Mouse (Mus musculus): Measurements from ENCODE around the gene Has3. TPM values are rescaled to one million over a fixed set of nuclear protein-coding genes. Genes with fewer than 3 reads are reported as not detected.
A peak's percentile ranks its signal among the peaks of the same experiment; 100 is the strongest.

Gene Has3
- polyA plus RNA-seq, 1 experiment from 2014 or later: 0.28 TPM

- Histone ChIP-seq H3K27ac (ENCODE audit: low read depth, low read length) (peak within 1 kb of the TSS; percentile 94), H3K4me1 (ENCODE audit: control insufficient read depth, insufficient read depth, low read length) (0 out of 2 replicates have a peak, but pooled peaks cover 5% of the 10 kb centered on the region), H3K27me3 (ENCODE audit: control insufficient read depth, insufficient read depth, low read length) (no peaks in the 10 kb centered on the region), H3K4me3 (ENCODE audit: low read depth, low read length) (peak within 1 kb of the TSS; percentile 96), H3K4me2 (ENCODE audit: low read depth) (peak within 1 kb of the TSS; percentile 72), H3K9me3 (ENCODE audit: control insufficient read depth, low read length) (no peaks in the 10 kb centered on the region), H3K9ac (ENCODE audit: low read length) (peak within 1 kb of the TSS; percentile 98), H3K36me3 (ENCODE audit: control insufficient read depth, insufficient read depth, low read length) (no peaks in the 10 kb centered on the region; the same call in none of the 2 replicates)
- 1% methylated on average over 59 of the region's 63 CpGs for WGBS
- ATAC-seq (ENCODE audit: insufficient read depth, low FRiP score, low TSS enrichment) (peak; percentile 94), DNase-seq (ENCODE audit: low spot score) (peak; percentile 93)
Observed at GRCm38 (mm10) chr8:106893481-106894156, 23.6 kb downstream of the Has3 start, which contains the start of gene Utp4. Gene Utp4, plus strand, starts transcription at chr8:106893636.

- Histone ChIP-seq H3K9me3 (ENCODE audit: control insufficient read depth, low read length) (no peaks in the 10 kb centered on the region), H3K36me3 (ENCODE audit: control insufficient read depth, insufficient read depth, low read length) (peaks cover 4% of the 10 kb centered on the region), H3K4me3 (ENCODE audit: low read depth, low read length) (no peak overlapping the region), H3K4me1 (ENCODE audit: control insufficient read depth, insufficient read depth, low read length) (no peaks in the 10 kb centered on the region), H3K27me3 (ENCODE audit: control insufficient read depth, insufficient read depth, low read length) (no peaks in the 10 kb centered on the region), H3K9ac (ENCODE audit: low read length) (no peak overlapping the region), H3K27ac (ENCODE audit: low read depth, low read length) (no peak overlapping the region), H3K4me2 (ENCODE audit: low read depth) (no peak overlapping the region)
- WGBS: 83% methylated on average over 5 of the region's 5 CpGs
- DNase-seq (ENCODE audit: low spot score) (no peak), ATAC-seq (ENCODE audit: insufficient read depth, low FRiP score, low TSS enrichment) (no peak)
Observed at GRCm38 (mm10) chr8:106899473-106899872, 29.4 kb downstream of the Has3 start.

GRCm38 (mm10) chr8:106905727-106906480 is 35.9 kb downstream of the Has3 start:
- H3K4me3 ChIP-seq (ENCODE audit: low read depth, low read length): no peak overlapping the region
- H3K9me3 ChIP-seq (ENCODE audit: control insufficient read depth, low read length): no peaks in the 10 kb centered on the region
- H3K4me1 ChIP-seq (ENCODE audit: control insufficient read depth, insufficient read depth, low read length): no peaks in the 10 kb centered on the region
- H3K9ac ChIP-seq (ENCODE audit: low read length): no peak overlapping the region
- no peak for ATAC-seq (ENCODE audit: insufficient read depth, low FRiP score, low TSS enrichment)
- no peak overlapping the region for H3K4me2 ChIP-seq (ENCODE audit: low read depth)
- H3K27ac ChIP-seq (ENCODE audit: low read depth, low read length): no peak overlapping the region
- no peaks in the 10 kb centered on the region for H3K27me3 ChIP-seq (ENCODE audit: control insufficient read depth, insufficient read depth, low read length)
- peaks cover 19% of the 10 kb centered on the region for H3K36me3 ChIP-seq (ENCODE audit: control insufficient read depth, insufficient read depth, low read length)
- DNase-seq (ENCODE audit: low spot score): peak; percentile 45
- WGBS: 94% methylated on average over 17 of the region's 17 CpGs

- no peak overlapping the region for H3K9ac ChIP-seq (ENCODE audit: low read length)
- H3K36me3 ChIP-seq (ENCODE audit: control insufficient read depth, insufficient read depth, low read length): peaks cover 21% of the 10 kb centered on the region
- H3K4me1 ChIP-seq (ENCODE audit: control insufficient read depth, insufficient read depth, low read length): no peaks in the 10 kb centered on the region
- no peak for DNase-seq (ENCODE audit: low spot score)
- no peak overlapping the region for H3K27ac ChIP-seq (ENCODE audit: low read depth, low read length)
- no peaks in the 10 kb centered on the region for H3K9me3 ChIP-seq (ENCODE audit: control insufficient read depth, low read length)
- H3K27me3 ChIP-seq (ENCODE audit: control insufficient read depth, insufficient read depth, low read length): no peaks in the 10 kb centered on the region
- 90% methylated on average over 6 of the region's 6 CpGs for WGBS
- H3K4me2 ChIP-seq (ENCODE audit: low read depth): no peak overlapping the region
- H3K4me3 ChIP-seq (ENCODE audit: low read depth, low read length): no peak overlapping the region
- no peak for ATAC-seq (ENCODE audit: insufficient read depth, low FRiP score, low TSS enrichment)
Observed at GRCm38 (mm10) chr8:106906635-106907034, 36.6 kb downstream of the Has3 start.

- ATAC-seq (ENCODE audit: insufficient read depth, low FRiP score, low TSS enrichment) (no peak), DNase-seq (ENCODE audit: low spot score) (no peak)
- H3K9me3 ChIP-seq (ENCODE audit: control insufficient read depth, low read length): no peaks in the 10 kb centered on the region
- no peaks in the 10 kb centered on the region for H3K4me1 ChIP-seq (ENCODE audit: control insufficient read depth, insufficient read depth, low read length)
- H3K36me3 ChIP-seq (ENCODE audit: control insufficient read depth, insufficient read depth, low read length): peaks cover 23% of the 10 kb centered on the region
- no peak overlapping the region for H3K4me3 ChIP-seq (ENCODE audit: low read depth, low read length)
- no peak overlapping the region for H3K4me2 ChIP-seq (ENCODE audit: low read depth)
- H3K27ac ChIP-seq (ENCODE audit: low read depth, low read length): no peak overlapping the region
- 90% methylated on average over 6 of the region's 6 CpGs for WGBS
- H3K27me3 ChIP-seq (ENCODE audit: control insufficient read depth, insufficient read depth, low read length): no peaks in the 10 kb centered on the region
- H3K9ac ChIP-seq (ENCODE audit: low read length): no peak overlapping the region
Observed at GRCm38 (mm10) chr8:106907450-106907849, 37.4 kb downstream of the Has3 start.

GRCm38 (mm10) chr8:106908291-106908690 is 38.2 kb downstream of the Has3 start:
- H3K9ac ChIP-seq (ENCODE audit: low read length): no peak overlapping the region
- ATAC-seq (ENCODE audit: insufficient read depth, low FRiP score, low TSS enrichment) (no peak), DNase-seq (ENCODE audit: low spot score) (no peak)
- no peaks in the 10 kb centered on the region for H3K27me3 ChIP-seq (ENCODE audit: control insufficient read depth, insufficient read depth, low read length)
- H3K4me3 ChIP-seq (ENCODE audit: low read depth, low read length): no peak overlapping the region
- 94% methylated on average over 7 of the region's 7 CpGs for WGBS
- H3K27ac ChIP-seq (ENCODE audit: low read depth, low read length): no peak overlapping the region
- H3K4me1 ChIP-seq (ENCODE audit: control insufficient read depth, insufficient read depth, low read length): no peaks in the 10 kb centered on the region
- no peak overlapping the region for H3K4me2 ChIP-seq (ENCODE audit: low read depth)
- peaks cover 22% of the 10 kb centered on the region for H3K36me3 ChIP-seq (ENCODE audit: control insufficient read depth, insufficient read depth, low read length)
- no peaks in the 10 kb centered on the region for H3K9me3 ChIP-seq (ENCODE audit: control insufficient read depth, low read length)

- ATAC-seq (ENCODE audit: insufficient read depth, low FRiP score, low TSS enrichment) (no peak), DNase-seq (ENCODE audit: low spot score) (no peak)
- no peaks in the 10 kb centered on the region for H3K9me3 ChIP-seq (ENCODE audit: control insufficient read depth, low read length)
- H3K4me1 ChIP-seq (ENCODE audit: control insufficient read depth, insufficient read depth, low read length): no peaks in the 10 kb centered on the region
- no peak overlapping the region for H3K4me3 ChIP-seq (ENCODE audit: low read depth, low read length)
- WGBS: 97% methylated on average over 10 of the region's 10 CpGs
- H3K9ac ChIP-seq (ENCODE audit: low read length): no peak overlapping the region
- no peak overlapping the region for H3K27ac ChIP-seq (ENCODE audit: low read depth, low read length)
- no peak overlapping the region for H3K4me2 ChIP-seq (ENCODE audit: low read depth)
- no peaks in the 10 kb centered on the region for H3K27me3 ChIP-seq (ENCODE audit: control insufficient read depth, insufficient read depth, low read length)
- peaks cover 24% of the 10 kb centered on the region for H3K36me3 ChIP-seq (ENCODE audit: control insufficient read depth, insufficient read depth, low read length)
Observed at GRCm38 (mm10) chr8:106913631-106914030, 43.6 kb downstream of the Has3 start.

- 93% methylated on average over 8 of the region's 8 CpGs for WGBS
- no peak for DNase-seq (ENCODE audit: low spot score)
- H3K4me1 ChIP-seq (ENCODE audit: control insufficient read depth, insufficient read depth, low read length): no peaks in the 10 kb centered on the region
- H3K27ac ChIP-seq (ENCODE audit: low read depth, low read length): no peak overlapping the region
- no peak overlapping the region for H3K4me2 ChIP-seq (ENCODE audit: low read depth)
- H3K27me3 ChIP-seq (ENCODE audit: control insufficient read depth, insufficient read depth, low read length): no peaks in the 10 kb centered on the region
- H3K9ac ChIP-seq (ENCODE audit: low read length): no peak overlapping the region
- peaks cover 34% of the 10 kb centered on the region for H3K36me3 ChIP-seq (ENCODE audit: control insufficient read depth, insufficient read depth, low read length)
- ATAC-seq (ENCODE audit: insufficient read depth, low FRiP score, low TSS enrichment): no peak
- no peaks in the 10 kb centered on the region for H3K9me3 ChIP-seq (ENCODE audit: control insufficient read depth, low read length)
- no peak overlapping the region for H3K4me3 ChIP-seq (ENCODE audit: low read depth, low read length)
Observed at GRCm38 (mm10) chr8:106919721-106920394, 49.8 kb downstream of the Has3 start.
